Mouse (Mus musculus): ENCODE results near the gene Ninj2.
"Not testable (repeated sequence)": the region's sequence is repeated elsewhere in the genome, so short reads cannot be mapped to it uniquely, and the experiment has no call there.

The Ninj2 gene

DNA sequence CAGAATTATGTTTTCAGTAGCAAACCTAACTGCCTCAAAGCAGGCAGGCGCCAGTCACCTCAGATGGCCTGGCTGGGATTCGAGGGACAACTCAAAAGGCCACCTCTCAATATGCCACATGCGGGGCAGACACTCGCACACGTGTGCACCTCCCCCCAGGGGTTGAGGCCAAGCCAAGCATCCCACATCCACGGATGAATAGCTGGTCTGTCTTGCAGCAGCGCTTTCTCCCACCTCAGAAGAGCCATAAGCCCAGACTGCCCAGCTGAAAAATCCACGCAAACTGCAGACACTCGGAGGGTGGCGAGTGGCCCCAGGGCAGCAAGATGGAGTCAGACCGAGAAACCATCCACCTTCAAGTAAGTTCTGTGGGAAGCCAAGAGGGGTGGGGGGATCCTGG is at the start of gene Ninj2:
TSS of gene Ninj2 (plus strand) at position 251 of the 400 bp plus-strand sequence.
- DNase-seq (ENCODE audit: inconsistent age in 2 of 2, low spot score in 1 of 2): no peak

DNA sequence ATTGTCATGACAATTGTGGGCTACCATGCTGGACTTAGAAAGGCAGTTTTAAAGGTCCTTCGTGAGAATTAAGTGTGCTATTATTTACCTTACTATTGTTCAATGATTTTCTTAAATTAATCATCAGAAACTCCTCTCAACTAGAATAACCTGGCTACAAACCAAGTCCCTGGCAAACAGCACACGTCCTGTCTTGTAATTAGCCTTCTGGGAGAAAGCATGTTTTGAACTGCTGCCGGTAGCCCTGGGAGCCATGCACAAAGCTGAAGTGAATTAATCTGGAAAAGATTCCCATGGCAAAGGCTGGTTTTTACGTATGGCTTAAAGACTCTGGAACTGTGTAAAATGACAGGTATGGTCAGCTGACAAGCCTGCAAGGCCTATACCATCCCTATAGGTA is 47.7 kb upstream of the Ninj2 start:
- no peak for DNase-seq (ENCODE audit: inconsistent age in 2 of 2, low spot score in 1 of 2)

DNA sequence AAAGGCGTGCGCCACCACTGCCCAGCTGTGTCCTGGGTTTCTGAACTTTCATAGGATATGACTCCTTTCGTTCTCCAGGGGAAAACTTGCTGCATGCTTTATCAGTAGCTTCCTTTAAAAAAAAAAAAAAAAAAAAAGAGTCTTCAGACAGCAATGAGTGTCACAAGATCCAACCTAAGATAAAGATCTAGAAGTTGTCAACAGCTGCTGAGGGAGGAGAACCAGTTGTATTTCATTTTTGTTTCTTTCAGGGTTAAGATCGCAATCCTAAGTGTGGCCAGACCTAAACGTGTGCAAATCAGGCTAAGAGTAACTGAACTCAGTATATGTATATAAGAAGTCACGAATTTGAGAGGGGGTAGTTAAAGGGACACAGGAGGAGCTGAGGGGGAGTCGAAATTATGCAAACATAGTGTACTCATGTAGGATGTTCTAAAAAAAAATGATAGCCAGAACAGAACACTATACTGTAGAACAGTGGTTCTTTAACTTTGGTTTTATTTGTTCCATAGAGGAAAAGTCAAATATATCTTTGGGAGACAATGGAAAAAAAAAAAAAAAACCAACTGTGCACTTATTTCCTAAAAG is 45.4 kb upstream of the Ninj2 start:
- DNase-seq (ENCODE audit: inconsistent age in 2 of 2, low spot score in 1 of 2): no peak

DNA sequence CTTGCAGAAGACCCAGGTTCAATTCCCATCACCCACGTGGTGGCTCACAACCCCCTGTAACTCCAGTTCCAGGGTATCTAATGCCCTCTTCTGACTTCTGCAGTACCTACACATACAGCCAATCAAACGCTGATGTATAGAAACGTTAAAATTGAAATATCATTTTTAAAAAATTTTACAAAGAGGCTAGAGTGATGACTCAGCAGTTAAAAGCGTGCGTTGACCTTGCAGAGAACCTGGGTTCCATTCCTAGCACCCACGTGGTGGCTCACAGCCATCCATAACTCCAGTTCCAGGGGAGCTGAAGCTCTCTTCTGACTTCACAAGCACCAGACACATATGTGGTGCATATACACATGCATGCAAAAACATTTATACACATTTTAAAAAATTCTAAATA is 38.7 kb upstream of the Ninj2 start:
- no peak for DNase-seq (ENCODE audit: inconsistent age in 2 of 2, low spot score in 1 of 2)

DNA sequence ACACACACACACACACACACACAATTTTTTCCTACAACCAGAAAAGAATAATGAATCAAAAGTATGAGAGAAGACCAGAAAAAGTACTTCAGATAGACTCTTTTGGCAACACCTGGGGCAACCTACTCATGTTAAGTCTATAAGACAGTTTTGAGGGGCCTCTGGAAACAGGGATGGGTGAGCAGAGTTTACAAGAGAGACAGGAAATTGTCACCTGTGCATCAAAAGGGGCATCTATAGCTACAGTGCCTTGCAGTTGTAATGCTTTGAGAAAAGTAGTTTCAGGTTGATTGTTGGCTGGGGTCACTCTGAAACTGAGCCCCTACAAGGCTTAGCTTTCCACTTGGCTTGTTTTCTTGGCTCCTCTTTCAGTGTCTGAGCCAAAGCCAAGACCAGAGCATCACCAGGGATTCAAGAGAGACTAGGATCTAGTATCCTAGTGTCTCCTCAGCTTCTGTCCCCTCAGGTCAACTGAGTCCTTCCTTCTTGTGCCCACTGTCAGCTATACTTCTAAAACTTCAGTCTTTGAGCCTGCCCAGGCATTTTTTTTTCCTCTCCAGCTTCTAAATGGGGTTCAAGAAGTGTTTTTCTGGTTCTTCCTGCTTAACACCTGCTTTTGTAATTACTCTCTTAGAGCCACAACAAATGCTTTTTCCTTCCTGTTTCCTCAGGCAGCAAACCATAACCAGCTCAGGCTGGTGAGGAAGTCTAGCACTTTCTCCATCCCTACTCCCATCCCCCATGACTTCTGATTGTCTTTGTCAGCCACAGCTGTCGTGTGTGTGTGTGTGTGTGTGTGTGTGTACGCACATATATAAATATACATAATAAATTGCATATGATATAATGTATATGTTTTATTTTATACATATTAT is 37.2 kb upstream of the Ninj2 start:
- DNase-seq (ENCODE audit: inconsistent age in 2 of 2, low spot score in 1 of 2): no peak

DNA sequence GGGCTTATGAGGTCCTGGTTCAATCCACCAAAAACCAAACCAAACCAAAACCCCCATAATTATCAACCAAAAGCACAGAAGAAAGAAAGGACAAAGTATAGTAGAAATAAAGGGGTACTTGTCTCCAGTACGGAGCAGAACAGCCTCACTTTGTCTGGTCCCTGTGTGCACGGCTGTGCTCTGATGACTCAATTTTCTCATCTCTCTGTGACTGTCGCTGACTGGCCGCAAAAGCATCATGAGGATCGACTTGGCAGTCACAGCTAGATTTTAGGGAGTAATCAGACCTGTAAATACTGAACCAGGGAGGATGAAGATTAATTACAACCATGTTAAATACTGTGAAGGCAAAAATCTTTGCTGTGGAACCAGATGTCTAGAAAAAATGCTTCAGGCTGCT is 30.2 kb upstream of the Ninj2 start:
- DNase-seq (ENCODE audit: inconsistent age in 2 of 2, low spot score in 1 of 2): no peak

DNA sequence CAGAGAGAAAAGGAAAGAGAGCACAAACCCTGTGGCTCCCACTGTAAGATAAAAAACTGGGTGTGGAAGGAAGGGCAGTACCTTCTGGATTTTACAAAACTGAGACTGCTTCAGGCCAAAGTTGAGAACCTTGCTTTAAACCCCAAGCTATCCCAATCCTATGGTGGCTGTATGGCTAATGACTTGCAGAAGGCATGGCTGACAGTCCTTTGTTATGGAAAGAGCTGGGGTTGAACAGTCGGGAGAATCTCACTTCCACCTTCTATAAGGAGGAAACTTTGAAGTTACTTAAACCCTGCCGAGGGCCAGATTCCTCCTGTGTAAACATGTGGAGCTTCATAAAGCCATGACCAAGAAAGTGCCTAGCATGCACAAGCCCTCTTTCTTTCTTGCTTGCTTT is 28.5 kb upstream of the Ninj2 start:
- DNase-seq (ENCODE audit: inconsistent age in 2 of 2, low spot score in 1 of 2): no peak

DNA sequence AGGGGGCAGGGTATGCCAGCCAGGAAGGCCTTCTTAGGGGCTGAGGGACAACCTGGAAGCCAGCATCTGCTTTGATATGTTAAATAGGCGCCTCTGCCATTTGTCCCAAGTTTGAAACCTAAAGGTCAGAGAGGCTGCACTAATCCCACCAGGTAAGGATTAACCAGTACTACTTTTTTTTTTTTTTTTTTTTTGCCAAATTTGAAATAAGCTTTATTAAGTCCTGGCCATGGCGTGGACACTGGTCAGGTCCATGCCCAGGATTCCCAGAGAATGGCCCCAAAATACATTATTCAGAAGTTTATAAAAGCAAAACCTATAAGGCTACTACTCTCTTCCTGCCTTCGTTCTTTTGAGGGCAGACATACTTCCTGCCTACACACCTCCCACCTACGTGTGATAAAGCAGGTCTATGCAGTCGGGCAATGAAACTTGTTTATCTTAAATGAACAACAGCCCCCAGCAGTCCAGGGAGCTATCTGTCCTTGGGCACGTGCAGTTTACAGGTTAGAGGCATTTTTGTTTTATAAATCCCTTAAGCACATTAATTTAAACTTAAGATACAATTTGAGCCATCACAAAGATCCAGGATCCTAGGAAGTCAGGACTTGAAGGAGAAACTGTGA is 27.5 kb upstream of the Ninj2 start:
- DNase-seq (ENCODE audit: inconsistent age in 2 of 2, low spot score in 1 of 2): no peak

DNA sequence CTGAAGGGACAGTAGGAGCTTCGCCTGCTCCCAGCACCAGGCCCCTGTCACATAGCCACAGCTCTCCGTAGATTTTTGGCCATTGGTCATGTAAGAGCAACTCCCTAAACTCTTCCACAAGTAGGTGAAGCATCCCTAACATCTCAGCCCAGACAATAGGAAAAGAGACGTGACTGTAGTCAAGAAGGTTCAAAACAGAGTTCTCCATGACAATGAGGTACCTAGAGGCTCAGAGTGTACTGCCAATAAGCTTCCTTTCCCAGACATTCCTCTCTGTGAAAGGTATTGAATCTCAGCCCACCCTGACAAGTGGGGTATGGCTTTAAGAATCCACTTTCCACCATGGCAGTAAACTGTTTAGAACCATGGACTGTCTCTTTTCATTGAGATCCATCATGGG is 23.6 kb upstream of the Ninj2 start:
- no peak for DNase-seq (ENCODE audit: inconsistent age in 2 of 2, low spot score in 1 of 2)

DNA sequence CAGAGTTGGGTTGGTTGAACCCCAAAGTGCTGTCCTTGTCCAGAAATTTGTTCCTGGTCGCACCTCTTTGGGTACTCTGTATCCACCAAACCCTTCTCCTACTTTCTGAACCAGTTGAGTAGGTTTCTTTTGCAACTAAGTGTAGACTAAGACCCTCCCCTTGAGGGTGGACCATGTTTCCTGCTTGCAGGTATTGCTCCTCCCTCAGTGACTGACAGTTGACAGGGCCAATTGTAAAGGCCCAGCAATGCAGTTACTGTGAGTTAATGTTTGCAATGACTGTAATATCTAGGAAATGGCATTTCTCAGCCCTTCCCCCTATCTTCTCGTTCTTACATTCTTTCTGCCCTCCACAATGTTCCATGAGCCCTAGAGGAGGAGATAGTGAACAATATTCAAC is 20.5 kb upstream of the Ninj2 start:
- DNase-seq (ENCODE audit: inconsistent age in 2 of 2, low spot score in 1 of 2): no peak

DNA sequence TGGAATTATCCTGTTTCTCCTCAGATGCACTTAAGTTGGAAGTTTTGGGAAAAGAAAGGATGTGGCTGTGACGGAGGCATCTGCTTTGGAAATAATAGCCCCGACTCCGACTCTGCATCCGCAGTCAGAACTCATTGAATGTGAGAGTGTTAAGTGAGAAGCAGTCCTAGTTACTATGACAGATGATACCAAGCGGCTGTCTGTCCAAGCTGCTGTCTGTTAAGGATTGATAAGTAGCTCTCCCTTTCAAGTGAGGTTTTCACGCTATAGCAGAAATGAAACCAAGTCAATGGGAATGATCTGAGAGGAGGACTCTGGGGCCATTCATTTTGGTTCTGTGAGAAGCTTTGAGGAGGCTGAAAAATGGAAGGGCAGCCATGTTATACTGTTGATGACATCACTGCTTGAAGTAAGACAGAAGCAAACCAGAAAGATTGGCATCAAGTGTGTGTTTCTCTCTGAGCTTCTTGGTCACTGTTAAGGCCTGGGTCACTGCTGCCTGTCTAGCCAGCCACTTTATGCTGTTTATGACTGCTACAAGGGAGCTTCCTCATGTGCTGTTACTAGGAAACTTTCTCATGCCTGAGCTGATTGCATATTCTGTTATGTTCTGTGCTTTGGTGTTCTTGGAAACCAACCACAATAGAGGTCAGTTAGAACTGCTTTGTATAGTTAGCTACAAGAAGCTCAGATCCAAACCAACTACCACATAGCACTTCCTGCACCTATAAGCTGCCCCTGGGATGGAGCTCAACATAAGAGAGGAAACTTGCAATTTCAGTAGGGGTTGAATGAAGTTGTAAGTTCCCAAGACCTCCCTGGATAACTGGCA is 16.3 kb upstream of the Ninj2 start:
- no peak for DNase-seq (ENCODE audit: inconsistent age in 2 of 2, low spot score in 1 of 2)

DNA sequence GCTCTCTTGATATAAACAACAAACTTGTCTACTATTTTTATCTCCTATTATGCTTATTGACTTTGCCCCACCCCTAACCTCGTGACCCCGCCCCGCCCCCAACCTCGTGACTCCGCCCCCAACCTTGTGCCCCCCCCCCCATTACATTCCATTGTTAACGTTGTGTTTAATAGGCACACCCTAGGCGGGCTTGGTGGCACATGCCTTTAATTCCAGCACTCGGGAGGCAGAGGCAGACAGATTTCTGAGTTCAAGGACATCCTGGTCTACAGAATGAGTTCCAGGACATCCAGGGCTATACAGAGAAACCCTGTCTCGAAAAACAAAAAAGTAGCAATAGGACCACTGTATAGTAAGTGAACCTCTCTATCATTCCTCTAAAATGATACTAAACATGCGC is 13.6 kb upstream of the Ninj2 start:
- no peak for DNase-seq (ENCODE audit: inconsistent age in 2 of 2, low spot score in 1 of 2)

DNA sequence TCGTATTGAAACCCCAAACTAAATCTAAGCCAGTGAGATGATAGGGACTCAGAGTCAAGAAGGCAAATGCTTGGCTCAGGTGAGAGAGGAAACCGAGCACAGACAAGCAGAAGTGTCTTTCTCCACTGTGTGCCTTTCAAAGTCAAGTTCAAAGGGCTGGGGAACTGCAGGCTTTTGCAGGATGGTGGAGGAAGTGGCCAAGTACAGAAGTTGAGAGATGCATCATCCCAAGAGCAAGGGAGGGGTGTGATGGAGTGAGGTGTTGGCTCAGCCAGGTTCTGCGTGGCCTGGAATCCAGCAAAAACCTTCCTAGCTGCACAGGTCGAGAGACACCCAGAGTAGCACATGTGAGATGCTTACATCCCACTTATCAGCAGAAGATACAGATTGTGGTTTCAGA is 11.6 kb upstream of the Ninj2 start:
- no peak for DNase-seq (ENCODE audit: inconsistent age in 2 of 2, low spot score in 1 of 2)

DNA sequence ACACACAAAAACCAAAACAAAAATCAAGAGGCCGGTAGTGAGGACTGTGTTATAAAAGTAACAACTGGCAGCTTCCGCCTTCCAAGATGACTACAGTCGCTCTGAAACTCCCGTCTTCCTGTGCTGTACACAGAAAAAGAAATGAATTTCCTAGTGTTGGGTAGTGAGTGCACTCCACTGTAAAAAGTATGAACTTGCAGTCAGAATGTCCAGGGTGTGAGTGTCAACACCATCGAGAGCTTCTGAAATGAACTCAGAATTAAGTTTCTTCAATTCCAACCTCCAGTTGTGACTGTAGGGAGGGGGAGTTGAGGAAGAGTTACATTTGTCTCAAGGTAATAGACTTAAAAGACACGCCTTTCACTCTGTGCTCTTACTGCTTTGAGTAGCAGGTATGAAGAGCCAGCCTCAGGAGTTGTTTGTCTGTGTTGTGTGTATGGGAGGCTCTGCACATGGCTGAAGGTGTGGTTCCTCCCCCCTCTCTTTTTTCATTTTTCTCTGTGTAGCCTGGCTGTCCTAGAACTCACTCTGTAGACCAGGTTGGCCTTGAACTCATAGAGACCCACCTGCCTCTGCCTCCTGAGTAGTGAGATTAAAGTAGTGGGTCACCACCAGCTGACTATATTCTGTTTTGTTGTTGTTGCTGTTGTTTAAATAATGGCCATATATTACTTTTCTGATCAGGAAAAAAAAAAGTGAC is 10.7 kb upstream of the Ninj2 start:
- no peak for DNase-seq (ENCODE audit: inconsistent age in 2 of 2, low spot score in 1 of 2)

DNA sequence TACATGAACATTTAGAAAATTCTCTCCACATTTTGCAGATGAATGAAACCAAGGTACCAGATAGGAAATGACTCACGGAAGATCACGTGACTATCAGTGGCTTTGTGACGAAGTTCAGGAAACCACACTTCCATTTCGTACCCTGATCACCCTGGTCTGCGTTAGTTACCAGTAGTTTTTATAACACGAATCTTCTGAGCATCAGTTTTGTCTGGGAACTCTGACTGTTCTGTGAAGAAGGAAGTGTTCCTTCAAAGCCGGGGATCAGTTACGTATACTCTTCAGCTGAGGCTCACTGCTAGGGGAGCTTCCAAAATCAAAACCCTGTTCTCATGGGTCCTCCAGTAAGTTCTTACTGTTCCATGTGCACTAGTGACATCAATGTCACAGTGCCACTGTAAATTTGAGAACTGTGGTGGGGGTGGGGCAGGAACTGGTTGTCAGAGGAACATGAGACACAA is 10.2 kb upstream of the Ninj2 start:
- DNase-seq (ENCODE audit: inconsistent age in 2 of 2, low spot score in 1 of 2): no peak

DNA sequence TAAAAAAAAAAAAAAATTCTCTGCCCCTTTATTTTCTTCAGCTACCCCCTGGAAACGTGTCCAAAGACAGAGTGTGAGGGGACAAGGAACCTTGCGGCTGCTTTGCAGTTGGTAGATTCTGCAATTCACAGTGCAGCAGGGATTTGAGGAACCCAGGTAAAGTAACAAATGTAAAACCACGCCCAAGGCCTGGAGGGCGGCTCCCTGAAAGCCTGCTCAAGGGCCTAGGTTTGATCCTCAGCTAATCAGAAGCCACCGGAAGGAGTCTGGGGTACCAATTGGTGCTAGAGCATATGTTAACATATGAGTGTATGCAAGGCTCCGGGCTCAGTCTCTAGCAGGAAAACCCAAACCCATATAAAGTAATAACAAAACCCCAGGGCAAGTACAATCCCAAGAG is 9.7 kb upstream of the Ninj2 start:
- no peak for DNase-seq (ENCODE audit: inconsistent age in 2 of 2, low spot score in 1 of 2)

DNA sequence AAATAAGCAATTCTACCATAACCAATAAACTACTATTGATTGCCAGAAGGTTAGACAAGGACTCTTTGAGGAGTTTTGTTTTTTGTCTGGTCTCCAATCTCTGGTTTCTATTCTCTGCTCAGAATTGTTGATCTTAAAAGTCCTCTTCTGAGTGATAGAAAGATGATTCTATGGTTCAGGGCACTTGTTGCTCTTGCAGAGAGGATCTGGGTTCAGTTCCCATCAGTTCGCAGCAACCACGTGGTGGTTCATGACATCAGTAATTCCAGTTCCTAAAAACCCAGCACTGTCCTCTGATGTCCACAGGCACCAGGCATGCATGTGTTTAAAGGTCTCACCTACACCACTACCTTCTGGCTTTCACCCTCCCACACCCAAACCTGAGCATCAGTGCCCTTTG is 8.2 kb upstream of the Ninj2 start:
- no peak for DNase-seq (ENCODE audit: inconsistent age in 2 of 2, low spot score in 1 of 2)

DNA sequence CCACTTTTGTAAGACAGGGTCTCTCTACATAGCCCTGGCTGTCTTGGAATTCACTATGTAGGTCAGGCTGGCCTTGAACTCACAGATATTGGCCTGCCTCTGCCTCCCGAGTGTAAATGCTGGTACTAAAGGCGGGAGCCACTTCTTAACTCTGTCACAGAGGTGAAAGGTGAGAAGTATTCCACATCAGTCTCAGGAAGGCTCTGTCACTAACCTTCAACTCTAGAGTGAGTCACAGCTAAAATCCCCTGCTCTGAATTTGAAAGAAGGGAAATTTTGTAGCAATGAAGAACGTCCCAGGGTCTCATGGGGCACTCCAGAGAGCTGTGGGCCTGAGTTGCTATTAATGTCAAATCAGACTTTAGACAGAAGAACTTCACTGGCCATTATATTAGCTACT is 7.3 kb upstream of the Ninj2 start:
- DNase-seq (ENCODE audit: inconsistent age in 2 of 2, low spot score in 1 of 2): no peak

DNA sequence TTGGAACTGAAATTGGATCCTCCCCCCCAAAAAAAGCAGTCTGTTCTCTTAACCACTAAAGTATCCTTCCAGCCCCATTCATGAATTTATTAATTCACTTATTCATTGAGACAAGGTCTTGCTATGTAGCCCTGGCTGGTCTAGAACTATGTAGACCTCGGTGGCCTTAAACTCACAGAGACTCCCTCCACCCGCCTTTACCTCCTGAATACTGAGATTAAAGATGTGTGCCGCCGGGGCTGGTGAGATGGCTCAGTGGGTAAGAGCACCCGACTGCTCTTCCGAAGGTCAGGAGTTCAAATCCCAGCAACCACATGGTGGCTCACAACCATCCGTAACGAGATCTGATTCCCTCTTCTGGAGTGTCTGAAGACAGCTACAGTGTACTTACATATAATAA is 6.1 kb upstream of the Ninj2 start:
- DNase-seq (ENCODE audit: inconsistent age in 2 of 2, low spot score in 1 of 2): not testable (repeated sequence)

DNA sequence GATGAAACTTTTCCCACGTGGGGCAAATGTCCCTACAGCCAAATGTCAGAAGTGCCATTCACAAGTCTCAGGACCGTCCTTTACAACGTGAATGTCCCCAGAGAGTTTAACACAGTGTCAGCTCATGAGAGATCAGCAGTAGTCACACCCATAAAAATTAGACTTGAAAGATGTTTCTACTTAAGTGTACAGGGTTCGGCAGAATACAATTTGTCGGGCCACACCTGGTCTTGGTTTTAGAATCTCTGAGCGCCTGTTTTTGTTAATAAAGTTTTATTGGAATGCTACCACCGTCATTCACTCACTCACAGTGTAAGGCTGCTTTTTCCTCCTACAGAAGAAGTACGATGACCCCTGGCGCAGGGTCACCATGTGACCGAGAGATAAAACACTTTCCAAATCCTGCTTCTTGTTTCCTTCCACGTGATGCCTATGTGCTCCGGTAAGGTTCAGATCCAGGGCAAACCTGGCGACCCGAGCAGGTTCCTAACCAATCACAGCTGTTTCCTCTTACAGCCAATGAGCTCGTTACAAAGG is 2.4 kb upstream of the Ninj2 start:
- no peak for DNase-seq (ENCODE audit: inconsistent age in 2 of 2, low spot score in 1 of 2)

DNA sequence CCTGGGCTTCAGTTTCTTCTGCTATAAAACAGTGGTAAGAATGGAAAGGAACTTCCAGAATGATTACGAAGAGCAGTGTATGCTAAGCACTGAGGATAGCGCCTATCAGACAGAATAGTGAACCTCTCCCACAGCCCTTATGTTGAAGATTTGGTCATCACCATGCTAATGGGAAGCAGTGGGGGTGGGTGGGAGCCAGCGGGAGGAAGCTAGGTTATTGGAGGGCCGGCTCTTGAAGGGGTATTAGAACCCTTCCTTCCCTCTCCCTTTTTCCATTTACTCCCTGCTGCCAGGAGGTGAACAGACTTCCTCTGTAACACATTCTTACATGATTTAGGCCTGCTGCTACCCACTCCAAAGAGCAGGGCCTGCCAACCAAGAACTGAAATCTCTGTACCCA is 1.2 kb upstream of the Ninj2 start:
- no peak for DNase-seq (ENCODE audit: inconsistent age in 2 of 2, low spot score in 1 of 2)
